Mouse (Mus musculus): ENCODE data around the gene Mpnd. TPM values are rescaled to one million over a fixed set of nuclear protein-coding genes. Genes with fewer than 3 reads are reported as not detected.
A peak's percentile ranks its signal among the peaks of the same experiment; 100 is the strongest.

The Mpnd gene
- polyA plus RNA-seq, 1 experiment from 2014 or later = 77.5 TPM

DNA sequence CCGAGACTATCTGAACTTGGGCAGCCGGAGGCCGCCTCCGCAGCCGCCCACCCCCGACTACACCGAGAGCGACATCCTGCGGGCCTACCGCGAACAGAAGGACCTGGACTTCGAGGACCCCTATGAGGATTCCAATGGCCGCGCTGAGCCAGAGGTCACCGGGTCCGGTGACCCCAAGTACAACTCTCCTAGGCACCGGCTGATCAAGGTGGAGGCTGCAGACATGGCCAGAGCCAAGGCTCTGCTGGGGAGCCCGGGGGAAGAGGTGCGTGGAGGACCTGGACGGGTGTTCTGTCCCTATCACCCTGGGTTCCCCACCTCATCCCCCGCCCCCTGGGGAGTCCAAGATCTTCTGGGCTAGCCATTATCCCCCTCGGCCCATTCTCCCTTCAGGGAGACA lies 34.1 kb upstream of the Mpnd start:
- H3K9me3 ChIP-seq (ENCODE audit: control insufficient read depth, low read length) = no peaks in the 10 kb centered on the region
- H3K36me3 ChIP-seq (ENCODE audit: control insufficient read depth, insufficient read depth, low read length) = 0 out of 2 replicates have a peak, but pooled peaks cover 2% of the 10 kb centered on the region
- no peak overlapping the region; the same call in 1 of the 2 replicates for H3K4me2 ChIP-seq (ENCODE audit: low read depth, low read length)
- no peak overlapping the region for H3K9ac ChIP-seq (ENCODE audit: low read depth, low read length)
- no peak overlapping the region for H3K27ac ChIP-seq (ENCODE audit: low read length)
- ATAC-seq = no peak
- WGBS = 39% methylated on average over 22 of the region's 22 CpGs
- H3K4me1 ChIP-seq (ENCODE audit: control insufficient read depth, insufficient read depth, low read length) = peaks cover 21% of the 10 kb centered on the region
- peaks cover 10% of the 10 kb centered on the region for H3K27me3 ChIP-seq (replicated peaks; ENCODE audit: control insufficient read depth, insufficient read depth, low read length)
- H3K4me3 ChIP-seq (ENCODE audit: low read length) = no peak overlapping the region

DNA sequence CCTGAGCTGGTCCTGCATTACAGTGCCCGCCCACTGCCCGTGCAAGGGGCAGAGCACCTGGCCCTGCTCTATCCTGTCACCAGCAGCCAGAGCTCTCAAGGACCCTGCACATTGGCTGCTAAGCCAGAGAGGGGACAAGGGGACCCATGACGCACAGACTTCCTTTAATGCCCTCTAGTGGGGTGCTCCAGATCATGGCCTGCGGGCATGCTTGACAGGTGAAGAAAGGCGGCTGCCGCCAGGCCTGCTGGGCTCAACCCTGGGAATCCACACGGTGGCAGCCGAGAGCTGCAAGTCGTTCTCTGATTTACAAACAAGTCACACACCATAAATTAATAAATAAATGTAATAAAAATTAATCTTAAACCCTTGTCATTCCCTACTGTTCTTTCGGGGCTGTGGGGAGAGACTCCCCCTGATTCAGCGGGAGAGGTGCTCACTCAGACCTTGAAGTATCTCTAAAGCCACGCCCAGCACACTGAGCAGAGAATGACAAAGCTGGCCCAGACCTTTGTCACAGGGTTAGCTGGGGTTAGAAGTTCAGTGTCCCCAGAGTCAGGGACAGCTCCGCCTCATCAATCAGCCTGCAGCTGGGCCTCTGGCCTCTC lies 29.2 kb upstream of the Mpnd start:
- Histone ChIP-seq H3K4me3 (ENCODE audit: low read length) (no peak overlapping the region), H3K9ac (ENCODE audit: low read depth, low read length) (no peak overlapping the region), H3K27me3 (replicated peaks; ENCODE audit: control insufficient read depth, insufficient read depth, low read length) (no peaks in the 10 kb centered on the region), H3K4me1 (ENCODE audit: control insufficient read depth, insufficient read depth, low read length) (peaks cover 8% of the 10 kb centered on the region), H3K36me3 (ENCODE audit: control insufficient read depth, insufficient read depth, low read length) (no peaks in the 10 kb centered on the region), H3K27ac (ENCODE audit: low read length) (no peak overlapping the region), H3K4me2 (ENCODE audit: low read depth, low read length) (peak overlapping the region; percentile 15; the same call in 1 of the 2 replicates), H3K9me3 (ENCODE audit: control insufficient read depth, low read length) (no peaks in the 10 kb centered on the region)
- ATAC-seq = peak; percentile 90
- WGBS = 15% methylated on average over 13 of the region's 13 CpGs

DNA sequence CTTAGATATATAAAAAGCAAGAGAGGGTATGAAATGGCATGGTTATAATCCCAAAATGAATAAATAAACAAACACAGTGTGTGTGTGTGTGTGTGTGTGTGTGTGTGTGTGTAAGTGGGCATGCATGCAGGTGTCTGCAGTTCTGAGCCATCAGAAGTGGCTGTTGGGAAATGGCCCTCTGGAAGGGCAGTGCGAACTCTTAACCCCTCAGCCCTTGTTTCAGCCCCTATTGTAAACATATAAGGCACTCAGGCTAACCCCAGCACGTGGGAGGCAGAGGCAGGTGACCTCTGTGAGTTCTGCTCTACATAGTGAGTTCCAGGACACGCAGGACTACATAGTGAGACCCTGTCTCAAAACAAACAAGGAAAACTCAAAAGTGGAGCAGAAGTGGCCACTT lies 28.2 kb upstream of the Mpnd start:
- Histone ChIP-seq H3K4me3 (ENCODE audit: low read length) (no peak overlapping the region), H3K9ac (ENCODE audit: low read depth, low read length) (no peak overlapping the region), H3K36me3 (ENCODE audit: control insufficient read depth, insufficient read depth, low read length) (no peaks in the 10 kb centered on the region), H3K4me2 (ENCODE audit: low read depth, low read length) (no peak overlapping the region), H3K9me3 (ENCODE audit: control insufficient read depth, low read length) (no peaks in the 10 kb centered on the region), H3K27ac (ENCODE audit: low read length) (no peak overlapping the region), H3K4me1 (ENCODE audit: control insufficient read depth, insufficient read depth, low read length) (peaks cover 8% of the 10 kb centered on the region), H3K27me3 (replicated peaks; ENCODE audit: control insufficient read depth, insufficient read depth, low read length) (no peaks in the 10 kb centered on the region)
- WGBS = 34% methylated on average over 3 of the region's 3 CpGs
- no peak for ATAC-seq

DNA sequence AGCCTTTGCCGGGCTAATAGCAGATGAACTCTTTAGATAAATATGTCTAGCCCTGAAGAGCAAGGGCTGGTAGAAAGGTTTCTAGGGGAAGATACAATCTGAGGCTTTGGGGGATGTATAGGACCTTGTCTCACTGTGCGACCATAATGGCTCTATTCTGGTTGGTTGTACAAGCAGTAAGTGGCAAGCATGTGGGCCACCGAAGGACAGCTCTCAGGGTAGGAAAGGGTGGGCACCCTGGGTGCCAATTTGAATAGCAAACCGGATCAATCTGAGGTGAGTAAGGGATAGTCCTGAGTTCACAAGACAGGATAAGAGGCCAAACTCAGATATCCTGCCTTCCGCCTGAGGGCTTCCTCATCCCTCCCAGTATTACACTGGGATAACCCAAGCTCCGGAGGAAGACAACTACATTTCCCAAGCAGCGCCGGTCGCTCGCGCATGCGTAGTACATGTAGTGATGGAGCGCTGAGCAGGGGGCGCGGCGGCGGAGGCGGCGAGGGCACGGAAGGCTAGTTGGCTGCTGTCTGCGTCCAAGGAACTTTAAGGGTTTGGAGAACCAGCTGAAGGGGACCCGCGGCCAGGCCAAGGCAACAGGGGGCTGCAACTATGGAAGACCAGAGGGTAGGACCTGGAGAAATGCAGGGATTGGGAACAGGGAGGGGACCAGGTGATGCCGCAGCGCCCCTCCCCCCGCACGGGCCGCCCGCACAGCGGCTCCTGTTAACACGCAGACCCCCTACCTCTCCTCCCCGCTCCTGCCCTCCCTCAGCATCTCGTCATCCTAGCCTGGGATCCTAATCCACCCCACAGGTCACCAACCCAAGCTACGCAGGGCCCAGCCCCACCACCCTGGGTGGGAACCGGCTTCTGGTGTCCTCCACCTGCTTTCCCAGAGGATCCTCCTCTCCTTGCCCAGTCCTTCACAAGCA lies 19.2 kb upstream of the Mpnd start, which contains the start of gene Fsd1:
Fsd1 (plus strand) TSS at position 480 of the 932 bp plus-strand sequence.
- no peak for ATAC-seq
- 8% methylated on average over 35 of the region's 35 CpGs for WGBS
- Histone ChIP-seq H3K4me1 (ENCODE audit: control insufficient read depth, insufficient read depth, low read length) (0 out of 2 replicates have a peak, but pooled peaks cover 7% of the 10 kb centered on the region), H3K9ac (ENCODE audit: low read depth, low read length) (peak within 1 kb of the TSS; percentile 65), H3K36me3 (ENCODE audit: control insufficient read depth, insufficient read depth, low read length) (no peaks in the 10 kb centered on the region), H3K4me3 (ENCODE audit: low read length) (peak within 1 kb of the TSS; percentile 49), H3K27me3 (replicated peaks; ENCODE audit: control insufficient read depth, insufficient read depth, low read length) (no peaks in the 10 kb centered on the region), H3K27ac (ENCODE audit: low read length) (no peak within 1 kb of the TSS), H3K9me3 (ENCODE audit: control insufficient read depth, low read length) (no peaks in the 10 kb centered on the region; the same call in 1 of the 2 replicates), H3K4me2 (ENCODE audit: low read depth, low read length) (peak within 1 kb of the TSS; percentile 58)

DNA sequence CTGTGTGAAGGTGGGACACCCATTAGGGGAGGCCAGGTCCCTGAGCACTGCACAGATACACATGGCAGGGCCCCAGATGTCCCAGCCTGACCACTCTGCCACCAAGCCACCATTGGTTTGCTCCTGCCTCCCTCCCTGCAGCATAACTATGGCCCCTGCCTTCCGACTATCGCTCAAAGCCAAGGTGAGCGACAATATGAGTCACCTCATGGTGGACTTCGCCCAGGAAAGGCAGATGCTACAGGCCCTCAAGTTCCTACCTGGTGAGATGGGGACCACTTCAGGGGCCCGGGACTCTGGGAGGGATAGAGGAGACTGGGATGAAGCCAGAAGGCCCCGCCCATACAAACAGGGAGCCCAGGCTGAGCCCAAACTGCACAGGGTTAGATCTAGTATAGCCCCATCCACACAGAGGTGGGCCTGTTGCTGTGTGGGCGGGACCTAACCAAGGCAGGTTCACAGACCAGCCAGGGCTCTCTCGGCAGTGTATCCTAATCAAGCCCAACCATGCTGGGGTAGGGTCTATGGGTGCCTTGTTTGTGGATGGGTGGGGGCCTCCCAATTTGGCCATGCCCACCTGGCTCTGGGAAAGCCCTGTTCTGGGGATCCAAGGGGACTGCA lies 15.1 kb upstream of the Mpnd start:
- no peak overlapping the region for H3K9ac ChIP-seq (ENCODE audit: low read depth, low read length)
- no peaks in the 10 kb centered on the region for H3K36me3 ChIP-seq (ENCODE audit: control insufficient read depth, insufficient read depth, low read length)
- peak; percentile 80 for ATAC-seq
- H3K4me2 ChIP-seq (ENCODE audit: low read depth, low read length) = no peak overlapping the region
- 61% methylated on average over 8 of the region's 8 CpGs for WGBS
- no peak overlapping the region for H3K4me3 ChIP-seq (ENCODE audit: low read length)
- no peaks in the 10 kb centered on the region for H3K9me3 ChIP-seq (ENCODE audit: control insufficient read depth, low read length)
- no peak overlapping the region for H3K27ac ChIP-seq (ENCODE audit: low read length)
- no peaks in the 10 kb centered on the region for H3K27me3 ChIP-seq (replicated peaks; ENCODE audit: control insufficient read depth, insufficient read depth, low read length)
- 0 out of 2 replicates have a peak, but pooled peaks cover 7% of the 10 kb centered on the region for H3K4me1 ChIP-seq (ENCODE audit: control insufficient read depth, insufficient read depth, low read length)

DNA sequence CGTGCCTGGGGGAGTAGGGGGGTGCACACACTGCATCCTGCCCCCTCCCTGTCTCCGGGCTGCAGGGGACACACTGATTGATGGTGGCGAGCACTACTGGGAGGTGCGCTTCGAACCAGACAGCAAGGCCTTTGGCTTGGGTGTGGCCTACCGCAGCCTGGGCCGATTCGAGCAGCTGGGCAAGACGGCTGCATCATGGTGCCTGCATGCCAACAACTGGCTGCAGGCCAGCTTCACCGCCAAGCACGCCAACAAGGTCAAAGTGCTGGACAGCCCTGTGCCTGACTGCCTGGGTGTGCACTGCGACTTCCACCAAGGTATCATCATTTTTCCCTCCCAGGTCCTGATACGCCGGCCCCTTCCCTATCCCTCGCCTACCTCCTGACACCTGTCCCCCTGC lies 9.5 kb upstream of the Mpnd start:
- no peak overlapping the region for H3K27ac ChIP-seq (ENCODE audit: low read length)

DNA sequence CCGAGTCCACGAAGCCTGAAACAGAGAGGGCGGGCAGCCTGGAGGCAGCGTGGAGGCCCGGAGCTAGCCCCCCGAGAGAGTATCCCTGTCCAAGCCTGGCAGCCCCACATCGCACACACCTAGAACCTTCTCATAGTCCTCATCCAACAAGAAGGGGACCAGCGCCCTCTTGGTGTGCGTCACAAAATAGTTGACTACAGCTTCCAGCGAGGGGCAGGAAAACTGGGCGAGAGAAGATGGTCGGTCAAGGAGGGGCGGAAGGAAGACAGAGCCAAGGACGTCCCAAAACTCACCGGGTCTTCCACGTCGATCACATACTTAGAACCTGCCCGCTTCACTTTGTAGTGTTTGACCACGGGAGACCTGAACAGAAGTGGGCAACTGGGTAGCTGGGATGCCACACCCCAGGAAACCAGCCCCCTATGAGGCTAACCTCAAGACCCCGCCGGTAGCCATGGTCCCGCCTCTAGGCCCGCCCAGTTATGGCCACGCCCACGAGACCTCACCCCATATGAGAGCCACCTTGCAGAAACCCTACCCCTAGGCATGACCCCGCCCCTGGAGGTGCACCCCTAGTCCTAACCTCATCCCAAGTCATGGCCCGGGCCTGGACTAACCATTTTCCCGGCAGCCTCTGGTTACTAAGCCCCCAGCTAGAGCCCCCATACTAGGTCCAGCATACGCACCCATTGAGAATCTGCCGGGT lies 5.6 kb upstream of the Mpnd start:
- peaks cover 11% of the 10 kb centered on the region for H3K4me1 ChIP-seq (ENCODE audit: control insufficient read depth, insufficient read depth, low read length)
- WGBS = 16% methylated on average over 30 of the region's 30 CpGs
- H3K4me2 ChIP-seq (ENCODE audit: low read depth, low read length) = no peak overlapping the region
- H3K9me3 ChIP-seq (ENCODE audit: control insufficient read depth, low read length) = no peaks in the 10 kb centered on the region
- H3K27me3 ChIP-seq (replicated peaks; ENCODE audit: control insufficient read depth, insufficient read depth, low read length) = peaks cover 2% of the 10 kb centered on the region; the same call in 1 of the 2 replicates
- H3K27ac ChIP-seq (ENCODE audit: low read length) = no peak overlapping the region
- no peak for ATAC-seq
- peaks cover 8% of the 10 kb centered on the region for H3K36me3 ChIP-seq (ENCODE audit: control insufficient read depth, insufficient read depth, low read length)
- no peak overlapping the region for H3K4me3 ChIP-seq (ENCODE audit: low read length)
- H3K9ac ChIP-seq (ENCODE audit: low read depth, low read length) = no peak overlapping the region

More for the DNA sequence above, 9.5 kb upstream of the Mpnd start:
- peaks cover 5% of the 10 kb centered on the region for H3K36me3 ChIP-seq (ENCODE audit: control insufficient read depth, insufficient read depth, low read length)
- H3K9me3 ChIP-seq (ENCODE audit: control insufficient read depth, low read length) = no peaks in the 10 kb centered on the region
- ATAC-seq = peak; percentile 73
- 0 out of 2 replicates have a peak overlapping the region, but pooled peaks have one; percentile 4 for H3K9ac ChIP-seq (ENCODE audit: low read depth, low read length)
- WGBS = 75% methylated on average over 15 of the region's 15 CpGs
- peaks cover 2% of the 10 kb centered on the region; the same call in 1 of the 2 replicates for H3K27me3 ChIP-seq (replicated peaks; ENCODE audit: control insufficient read depth, insufficient read depth, low read length)
- H3K4me3 ChIP-seq (ENCODE audit: low read length) = no peak overlapping the region
- H3K4me2 ChIP-seq (ENCODE audit: low read depth, low read length) = no peak overlapping the region
- peaks cover 8% of the 10 kb centered on the region for H3K4me1 ChIP-seq (ENCODE audit: control insufficient read depth, insufficient read depth, low read length)

DNA sequence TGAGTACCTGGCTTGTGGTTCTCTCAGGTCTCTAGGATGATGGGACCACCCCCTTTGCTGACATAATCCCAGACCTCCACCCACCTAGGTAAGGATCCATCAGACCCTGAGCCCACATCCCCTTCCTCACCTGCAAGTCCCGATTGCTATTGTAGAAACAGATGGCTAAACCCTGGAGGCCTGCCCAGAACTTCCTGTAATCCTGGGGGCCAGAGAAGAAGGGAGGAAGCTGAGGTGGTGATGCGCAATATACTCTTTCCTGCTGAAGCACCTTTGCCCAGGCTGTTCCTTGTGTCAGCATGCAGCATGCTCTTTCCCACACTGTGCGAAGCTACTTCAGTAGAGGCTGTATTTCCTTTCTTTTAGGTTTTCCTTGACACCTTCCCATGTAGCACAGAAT lies 2.5 kb upstream of the Mpnd start:
- no peak for ATAC-seq
- Histone ChIP-seq H3K9ac (ENCODE audit: low read depth, low read length) (no peak overlapping the region), H3K4me1 (ENCODE audit: control insufficient read depth, insufficient read depth, low read length) (peaks cover 7% of the 10 kb centered on the region; the same call in 1 of the 2 replicates), H3K27ac (ENCODE audit: low read length) (no peak overlapping the region), H3K4me3 (ENCODE audit: low read length) (no peak overlapping the region), H3K27me3 (replicated peaks; ENCODE audit: control insufficient read depth, insufficient read depth, low read length) (peaks cover 2% of the 10 kb centered on the region; the same call in 1 of the 2 replicates), H3K4me2 (ENCODE audit: low read depth, low read length) (no peak overlapping the region), H3K36me3 (ENCODE audit: control insufficient read depth, insufficient read depth, low read length) (peaks cover 3% of the 10 kb centered on the region; the same call in 1 of the 2 replicates), H3K9me3 (ENCODE audit: control insufficient read depth, low read length) (no peaks in the 10 kb centered on the region)
- 85% methylated on average over 3 of the region's 3 CpGs for WGBS
